ENCODE assay signal across 12 mouse cellular contexts in the genomic region with DNA sequence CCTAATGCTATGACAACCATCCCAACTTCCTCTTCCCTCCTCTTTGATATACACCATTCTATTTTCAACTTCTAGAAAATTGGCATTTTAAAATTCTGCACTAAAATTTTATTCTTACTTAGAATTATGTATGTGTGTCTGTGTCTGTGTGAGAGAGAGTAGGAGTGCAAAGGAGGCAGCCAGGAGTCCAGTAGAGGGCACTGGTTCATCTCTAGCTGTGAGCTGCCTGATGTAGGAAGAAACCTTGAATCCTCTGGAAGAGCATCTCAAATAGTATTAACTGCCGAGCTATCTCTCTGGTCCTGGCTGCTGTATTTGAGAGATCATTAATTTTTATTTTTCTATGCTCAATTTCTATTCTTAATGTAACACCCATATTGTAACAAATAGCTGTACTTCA.
DNase-seq lines count a peak whose midpoint lies in the region; ATAC-seq lines count a peak whose summit lies in the region.
"Had no signal": no experiment of that assay in that cellular context is flagged by ENCODE, and none has a peak within 500 bp of the region (broad histone marks: within the 10 kb centered on the region; RNA-seq: fewer than 3 reads in every experiment).

No protein-coding gene starts in this region.

- no peaks in the 10 kb centered on the region for H3K36me3 ChIP-seq in embryonic facial prominence, embryonic 11.5 days (replicated peaks; ENCODE audit: control insufficient read depth, insufficient read depth, low read depth, low read length)
- no peaks in the 10 kb centered on the region for H3K36me3 ChIP-seq in embryonic facial prominence, embryonic 10.5 days (replicated peaks)
- H3K36me3 ChIP-seq in limb, embryonic 10.5 days: no peaks in the 10 kb centered on the region
- H3K36me3 ChIP-seq: hindbrain, embryonic 10.5 days had no signal

- H3K27ac ChIP-seq in embryonic facial prominence, embryonic 11.5 days (replicated peaks; ENCODE audit: low read depth, low read length): no peak overlapping the region
- no peak overlapping the region for H3K27ac ChIP-seq in embryonic facial prominence, embryonic 10.5 days (replicated peaks)
- H3K27ac ChIP-seq in limb, embryonic 10.5 days: no peak overlapping the region
- H3K27ac ChIP-seq: hindbrain, embryonic 10.5 days had no signal

- no peak overlapping the region for H3K9ac ChIP-seq in embryonic facial prominence, embryonic 11.5 days (replicated peaks; ENCODE audit: low read length)

- no peak for ATAC-seq in embryonic facial prominence, embryonic 11.5 days (replicated peaks; ENCODE audit: insufficient number of reproducible peaks, low FRiP score, low TSS enrichment, low read depth)
- ATAC-seq: CD4-positive, CD25-positive, alpha-beta regulatory T cell, adult 4 months had no signal

- H3K4me2 ChIP-seq in embryonic facial prominence, embryonic 11.5 days (ENCODE audit: low read depth, low read length): no peak overlapping the region

- no peaks in the 10 kb centered on the region for H3K9me3 ChIP-seq in embryonic facial prominence, embryonic 11.5 days (replicated peaks; ENCODE audit: control insufficient read depth, low read length)
- no peaks in the 10 kb centered on the region for H3K9me3 ChIP-seq in embryonic facial prominence, embryonic 10.5 days
- H3K9me3 ChIP-seq in limb, embryonic 10.5 days (replicated peaks): no peaks in the 10 kb centered on the region
- H3K9me3 ChIP-seq: hindbrain, embryonic 10.5 days had no signal

- DNase-seq in embryonic facial prominence, embryonic 11.5 days (ENCODE audit: low spot score): peak; percentile 23
- DNase-seq in embryonic facial prominence, embryonic 10.5 days (ENCODE audit: low spot score): no peak
- peak; percentile 3 to 14 for DNase-seq in kidney, postnatal 4 days
- DNase-seq in kidney, adult 11 months: no peak
- peak; percentile 5 for DNase-seq in 416B (ENCODE audit: low read depth)
- DNase-seq in R1 (ENCODE audit: low read depth, low spot score): peak; percentile 15
- no peak for DNase-seq in limb, embryonic 10.5 days (ENCODE audit: low spot score)
- no peak for DNase-seq in ovary, postnatal 36 days (ENCODE audit: low spot score)
- DNase-seq: lung, postnatal 4 days; thymus, postnatal 36 days had no signal

- no peaks in the 10 kb centered on the region for H3K27me3 ChIP-seq in embryonic facial prominence, embryonic 11.5 days (ENCODE audit: control insufficient read depth, insufficient read depth, low read length)
- H3K27me3 ChIP-seq in embryonic facial prominence, embryonic 10.5 days (replicated peaks; ENCODE audit: low read depth, poor library complexity, severe bottlenecking): no peaks in the 10 kb centered on the region
- no peaks in the 10 kb centered on the region for H3K27me3 ChIP-seq in limb, embryonic 10.5 days (ENCODE audit: low read depth, poor library complexity, severe bottlenecking)

- WGBS in embryonic facial prominence, embryonic 11.5 days: 42% methylated on average over 1 of the region's 1 CpGs
- 47% methylated on average over 1 of the region's 1 CpGs for WGBS in embryonic facial prominence, embryonic 10.5 days
- 43% methylated on average over 1 of the region's 1 CpGs for whole genome bisulfite sequencing in limb, embryonic 10.5 days

- no peaks in the 10 kb centered on the region for H3K4me1 ChIP-seq in embryonic facial prominence, embryonic 11.5 days (ENCODE audit: control insufficient read depth, insufficient read depth, low read length)
- no peaks in the 10 kb centered on the region for H3K4me1 ChIP-seq in embryonic facial prominence, embryonic 10.5 days
- no peaks in the 10 kb centered on the region for H3K4me1 ChIP-seq in limb, embryonic 10.5 days
- H3K4me1 ChIP-seq: hindbrain, embryonic 10.5 days had no signal

- H3K4me3 ChIP-seq in embryonic facial prominence, embryonic 11.5 days (ENCODE audit: low read depth, low read length): no peak overlapping the region
- H3K4me3 ChIP-seq in embryonic facial prominence, embryonic 10.5 days: no peak overlapping the region
- H3K4me3 ChIP-seq in limb, embryonic 10.5 days: no peak overlapping the region
- H3K4me3 ChIP-seq: hindbrain, embryonic 10.5 days had no signal

Comparison
In these comparisons a context has a peak if more than half of its experiments do, and no peak if none do; other contexts are left out.
1. DNase-seq: peak in embryonic facial prominence, embryonic 11.5 days (single experiment), kidney, postnatal 4 days (2 of 2), 416B (single experiment) and R1 (single experiment); none in embryonic facial prominence, embryonic 10.5 days (single experiment), kidney, adult 11 months (single experiment), limb, embryonic 10.5 days (single experiment) and ovary, postnatal 36 days (single experiment).